Mouse (Mus musculus) liver, embryonic 14.5 days (tissue): ENCODE data around the gene Smndc1. TPM values are rescaled to one million over a fixed set of nuclear protein-coding genes. Genes with fewer than 3 reads are reported as not detected.

Experiments used
- ATAC-seq: fragments of 200-750 bp; cut with Nextera tagmentation; 2 replicates; pipeline ENCODE4 v1.8.0; 2017; ENCODE audit warnings: moderate number of reproducible peaks, mild to moderate bottlenecking, moderate library complexity; ENCODE audit not compliant: insufficient read depth
- DNase-seq, 3 experiments: peaks; one replicate each; pipeline ENCODE4 v3.0.0-alpha.2; 2012 to 2013; ENCODE audit warnings: low read depth in 3 of 3, low spot score in 3 of 3
- H3K27ac ChIP-seq: fragments of 300-500 bp; sonication (generic); 2 replicates; pipeline ENCODE4 v1.5.1; 2014; ENCODE audit warnings: moderate library complexity, mild to moderate bottlenecking, control low read depth, inconsistent platforms
- H3K27me3 ChIP-seq: fragments of 300-500 bp; sonication (generic); 2 replicates; pipeline ENCODE4 v1.6.1; 2014; ENCODE audit warnings: mild to moderate bottlenecking, low read length, moderate library complexity; ENCODE audit not compliant: control insufficient read depth, insufficient read depth
- H3K36me3 ChIP-seq: fragments of 300-500 bp; sonication (generic); replicated peaks from 2 replicates; pipeline ENCODE4 v1.6.1; 2014; ENCODE audit warnings: low read depth; ENCODE audit not compliant: control insufficient read depth, insufficient read depth
- H3K4me1 ChIP-seq, 2 experiments: fragments of 200-500 bp in 1 of 2; fragments of 300-500 bp in 1 of 2; sonication (generic) in 1 of 2; replicated peaks; 2 replicates each; pipeline ENCODE4 v1.6.1; 2012 to 2014; ENCODE audit warnings: antibody characterized with exemption in 1 of 2, inconsistent platforms in 1 of 2, low read length in 1 of 2; ENCODE audit not compliant: control insufficient read depth in 2 of 2, insufficient read depth in 2 of 2
- H3K4me2 ChIP-seq: fragments of 300-500 bp; sonication (generic); 2 replicates; pipeline ENCODE4 v1.6.1; 2014; ENCODE audit warnings: low read depth, mild to moderate bottlenecking, control low read depth, moderate library complexity
- H3K4me3 ChIP-seq, 2 experiments: fragments of 200-500 bp in 1 of 2; fragments of 300-500 bp in 1 of 2; sonication (generic) in 1 of 2; 2 replicates each; pipeline ENCODE4 v1.5.1; 2012 to 2014; ENCODE audit warnings: low read depth in 2 of 2, low read length in 2 of 2, mild to moderate bottlenecking in 2 of 2, control low read depth in 1 of 2, inconsistent platforms in 1 of 2, moderate library complexity in 1 of 2; ENCODE audit not compliant: insufficient read depth in 1 of 2
- H3K9ac ChIP-seq: fragments of 300-500 bp; sonication (generic); replicated peaks from 2 replicates; pipeline ENCODE4 v1.6.1; 2014; ENCODE audit warnings: mild to moderate bottlenecking, control low read depth, moderate library complexity
- H3K9me3 ChIP-seq: fragments of 300-500 bp; sonication (generic); 2 replicates; pipeline ENCODE4 v1.6.1; 2016; ENCODE audit warnings: low read length, mixed read lengths; ENCODE audit not compliant: control insufficient read depth
- CTCF ChIP-seq: IDR thresholded peaks from 2 replicates; pipeline ENCODE4 v1.5.1; 2016; ENCODE audit warnings: antibody characterized with exemption, low read depth, control low read depth
- EP300 ChIP-seq: IDR thresholded peaks from 2 replicates; pipeline ENCODE4 v1.6.1; 2016; ENCODE audit warnings: antibody characterized with exemption, low read depth
- WGBS: fragments of 180-500 bp; shearing (Covaris S2); extraction: QIAGEN DNeasy Blood & Tissue Kit; methylation state at CpG from one replicate; pipeline ENCODE4 v1.1.7; 2014; ENCODE audit not compliant: insufficient replicate concordance; 5-methylcytosine and 5-hydroxymethylcytosine counted together
- polyA plus RNA-seq, 2 experiments: library from polyadenylated mRNA; depleted of rRNA in 1 of 2; stranded (reverse) in 1 of 2; unstranded in 1 of 2; fragments of >200 nt; fragmentation: Nextera tagmentation in 1 of 2; extraction: Ambion mirVana in 1 of 2; gene quantifications; 2 replicates each; pipeline versions ENCODE4 v1.2.1 to v1.2.3; 2012 to 2014

Smndc1 gene
- polyA plus RNA-seq, 2 experiments = 11.5 to 17.4 TPM

DNA sequence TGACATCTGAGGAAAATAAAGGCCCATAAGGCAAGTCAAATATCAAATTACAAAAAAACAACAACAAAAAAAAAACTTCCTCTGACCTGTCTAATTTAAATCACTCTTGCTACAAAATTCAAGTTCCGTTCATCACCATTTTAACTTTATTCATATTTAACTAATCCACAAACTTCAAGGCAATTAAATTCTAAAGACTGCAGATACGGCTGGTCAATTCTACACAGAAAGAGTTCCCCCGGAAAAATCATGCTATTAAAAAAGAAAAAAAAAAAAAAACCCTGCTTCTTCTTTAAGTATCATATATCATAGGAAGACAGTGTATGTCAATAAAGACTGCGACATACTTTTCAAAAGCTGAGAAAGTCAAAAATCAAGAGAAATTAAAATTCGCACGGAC is 961 bp downstream of the Smndc1 start:
- 14% methylated on average over 6 of the region's 6 CpGs for WGBS
- Histone ChIP-seq H3K9ac (peak overlapping the region; percentile 83), H3K4me1 (peaks cover 9 to 16% of the 10 kb centered on the region in 2 experiments), H3K27ac (peak overlapping the region; percentile 79; the same call in 1 of the 2 replicates), H3K4me2 (peak overlapping the region; percentile 74), H3K27me3 (no peaks in the 10 kb centered on the region), H3K36me3 (peaks cover 32% of the 10 kb centered on the region), H3K4me3 (peak overlapping the region; percentile 87 to 96), H3K9me3 (no peaks in the 10 kb centered on the region)
- no peak for ATAC-seq
- no peak for DNase-seq
- no peak for TF ChIP-seq CTCF
- TF ChIP-seq EP300 = no peak

- no peak overlapping the region for H3K4me2 ChIP-seq
- H3K27me3 ChIP-seq = no peaks in the 10 kb centered on the region
- no peak for TF ChIP-seq EP300
- no peak for TF ChIP-seq CTCF
- no peaks in the 10 kb centered on the region for H3K9me3 ChIP-seq
- H3K36me3 ChIP-seq = peaks cover 82% of the 10 kb centered on the region
- DNase-seq = no peak
- no peak for ATAC-seq
- no peaks in the 10 kb centered on the region for H3K4me1 ChIP-seq
- 89% methylated on average over 15 of the region's 15 CpGs for WGBS
- no peak overlapping the region for H3K4me3 ChIP-seq
- H3K9ac ChIP-seq = no peak overlapping the region
- no peak overlapping the region for H3K27ac ChIP-seq
These were observed 7.0 kb downstream of the Smndc1 start for GRCm38 (mm10) chr19:53383336-53383735.

- peaks cover 58% of the 10 kb centered on the region for H3K36me3 ChIP-seq
- DNase-seq = no peak
- no peak for ATAC-seq
These were observed 12.0 kb downstream of the Smndc1 start for GRCm38 (mm10) chr19:53378421-53378820.

DNA sequence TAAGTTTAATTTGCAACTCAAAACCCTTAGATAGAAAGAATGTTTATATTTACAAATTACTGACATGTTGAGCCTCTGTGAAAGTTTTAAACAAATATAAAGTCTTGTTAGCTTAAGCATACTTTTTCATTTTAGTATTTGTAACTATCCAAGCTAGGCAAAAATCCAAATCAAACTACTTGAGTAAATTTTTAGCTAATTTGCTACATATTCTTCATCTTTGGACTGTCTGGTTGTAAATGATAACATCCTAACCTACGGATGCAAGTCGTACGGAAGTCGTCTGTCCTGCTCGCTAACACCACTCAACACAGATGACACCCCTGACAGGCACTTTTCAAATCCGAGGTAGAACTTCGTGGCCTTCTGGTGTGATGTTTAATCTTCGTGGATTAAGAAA is 12.7 kb downstream of the Smndc1 start:
- no peaks in the 10 kb centered on the region for H3K27me3 ChIP-seq
- H3K9ac ChIP-seq = no peak overlapping the region
- DNase-seq (no peak), ATAC-seq (no peak)
- 74% methylated on average over 8 of the region's 8 CpGs for WGBS
- no peaks in the 10 kb centered on the region for H3K4me1 ChIP-seq
- peaks cover 55% of the 10 kb centered on the region for H3K36me3 ChIP-seq
- no peak overlapping the region for H3K4me2 ChIP-seq
- no peak for TF ChIP-seq CTCF
- no peak for TF ChIP-seq EP300
- H3K4me3 ChIP-seq = no peak overlapping the region
- no peaks in the 10 kb centered on the region for H3K9me3 ChIP-seq
- H3K27ac ChIP-seq = no peak overlapping the region

More at GRCm38 (mm10) chr19:53378421-53378820, 12.0 kb downstream of the Smndc1 start:
- no peaks in the 10 kb centered on the region for H3K4me1 ChIP-seq
- no peak for TF ChIP-seq EP300
- no peak for TF ChIP-seq CTCF
- no peaks in the 10 kb centered on the region for H3K9me3 ChIP-seq
- H3K4me3 ChIP-seq = no peak overlapping the region
- 84% methylated on average over 10 of the region's 10 CpGs for WGBS
- H3K4me2 ChIP-seq = no peak overlapping the region
- H3K27ac ChIP-seq = no peak overlapping the region
- no peak overlapping the region for H3K9ac ChIP-seq
- no peaks in the 10 kb centered on the region for H3K27me3 ChIP-seq

DNA sequence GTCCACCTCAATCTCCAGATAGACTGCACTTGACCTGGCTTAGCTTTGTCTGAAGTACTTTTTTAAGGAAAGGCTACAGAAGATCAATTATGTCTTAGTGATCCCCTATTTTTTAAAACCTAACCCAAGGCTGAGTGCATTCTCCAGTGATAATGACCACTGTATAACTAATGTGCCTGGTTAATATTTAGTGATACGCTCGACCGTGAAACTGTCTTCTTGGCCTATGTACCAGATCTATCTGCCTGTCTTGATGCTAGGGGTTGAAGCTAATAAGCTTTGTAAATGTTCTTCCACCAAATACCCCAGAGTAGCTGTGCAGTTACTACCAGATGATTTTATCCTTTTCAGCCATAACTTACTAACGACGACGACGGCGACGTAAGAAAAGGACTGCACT is 14.6 kb downstream of the Smndc1 start:
- ATAC-seq = no peak
- TF ChIP-seq CTCF (no peak), EP300 (no peak)

More for the DNA sequence above, 14.6 kb downstream of the Smndc1 start:
- H3K4me3 ChIP-seq = no peak overlapping the region
- H3K9me3 ChIP-seq = no peaks in the 10 kb centered on the region
- H3K27me3 ChIP-seq = no peaks in the 10 kb centered on the region
- H3K4me1 ChIP-seq = no peaks in the 10 kb centered on the region
- H3K9ac ChIP-seq = no peak overlapping the region
- H3K4me2 ChIP-seq = no peak overlapping the region
- 91% methylated on average over 9 of the region's 9 CpGs for WGBS
- DNase-seq = no peak
- peaks cover 47% of the 10 kb centered on the region for H3K36me3 ChIP-seq
- H3K27ac ChIP-seq = no peak overlapping the region
